Mouse (Mus musculus) neutrophil, adult 83 days (primary cell): ENCODE measurements around the gene Cnih1. TPM values are rescaled to one million over a fixed set of nuclear protein-coding genes. Genes with fewer than 3 reads are reported as not detected.

Source experiments
- total RNA-seq, 2 experiments: library from RNA; stranded (reverse); gene quantifications; one replicate each; pipeline ENCODE4 v1.2.4; 2023

Gene Cnih1
- 10 to 100 TPM; 24.2 to 27.7 TPM for total RNA-seq

GRCm38 (mm10) chr14:46787787-46788504 is at the start of gene Cnih1:
TSS of gene Cnih1 (minus strand) at chr14:46788411.

DNA sequence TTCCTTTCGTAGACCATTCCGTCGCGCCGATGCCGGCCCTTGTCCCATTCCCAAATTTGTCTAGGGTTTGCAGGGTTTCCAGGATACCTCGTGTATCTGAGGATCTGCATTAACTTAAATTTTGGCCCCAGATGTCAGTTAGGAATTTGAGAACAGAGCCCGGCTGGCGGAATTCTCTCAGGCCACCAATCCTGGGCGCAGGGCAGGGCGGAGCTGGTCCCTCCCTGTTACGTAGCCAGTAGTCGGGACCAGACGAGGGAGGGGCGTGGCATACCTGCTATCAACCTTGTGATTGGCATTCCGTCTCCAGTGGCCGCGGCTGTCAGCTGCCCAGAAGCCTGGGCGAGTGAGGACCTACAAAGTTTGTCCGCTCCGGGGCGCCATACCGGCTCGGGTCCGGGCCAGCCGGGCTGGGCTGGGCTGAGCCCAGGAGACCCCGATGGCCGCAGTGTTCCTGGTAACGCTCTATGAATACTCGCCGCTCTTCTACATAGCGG is 43.7 kb upstream of the Cnih1 start, which contains the start of gene Cgrrf1:
Gene Cgrrf1, plus strand, starts transcription at position 289 of the 497 bp plus-strand sequence.

DNA sequence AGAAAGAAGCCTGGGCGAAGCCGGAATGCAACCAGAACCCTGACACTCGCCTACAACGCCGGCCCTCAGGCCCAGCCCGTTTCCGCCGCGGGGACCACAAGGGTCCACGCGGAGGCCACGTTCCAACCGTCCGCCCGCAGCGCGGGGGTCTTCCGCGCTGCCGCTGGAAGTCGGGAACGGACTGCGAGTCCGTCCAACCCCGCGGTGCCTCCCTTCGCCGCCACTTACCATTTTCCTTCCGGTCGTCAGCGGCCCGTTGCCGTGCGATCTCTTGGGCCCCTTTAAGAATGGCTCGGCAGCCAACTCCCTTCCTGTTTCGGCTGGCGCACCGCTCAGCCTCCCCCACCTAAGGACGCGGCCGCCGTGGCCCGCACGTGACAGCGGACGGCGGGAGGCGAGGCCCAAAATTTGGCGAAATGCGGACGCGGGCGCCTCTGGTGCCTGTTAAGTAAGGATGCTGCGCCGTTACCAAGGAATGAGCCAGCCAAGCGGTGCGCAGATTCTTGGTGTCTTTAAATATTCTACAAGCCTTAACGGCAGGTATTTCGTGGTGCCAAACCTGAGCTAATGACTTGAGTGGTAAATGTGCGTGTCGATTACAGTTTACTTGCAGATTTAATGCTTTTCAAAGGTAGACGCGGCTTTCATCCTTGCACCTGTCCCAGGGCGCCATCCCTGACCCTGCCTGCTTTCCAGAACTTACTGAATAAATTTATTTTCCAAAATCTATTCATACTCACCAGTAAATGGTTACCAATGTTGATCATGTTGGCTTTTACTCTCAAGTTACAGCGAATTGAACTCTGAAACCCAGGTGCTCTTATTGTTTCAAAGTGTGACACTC is 33.9 kb upstream of the Cnih1 start, which contains the start of gene Gmfb:
Gene Gmfb, minus strand, starts transcription at position 370 of the 844 bp plus-strand sequence.

DNA sequence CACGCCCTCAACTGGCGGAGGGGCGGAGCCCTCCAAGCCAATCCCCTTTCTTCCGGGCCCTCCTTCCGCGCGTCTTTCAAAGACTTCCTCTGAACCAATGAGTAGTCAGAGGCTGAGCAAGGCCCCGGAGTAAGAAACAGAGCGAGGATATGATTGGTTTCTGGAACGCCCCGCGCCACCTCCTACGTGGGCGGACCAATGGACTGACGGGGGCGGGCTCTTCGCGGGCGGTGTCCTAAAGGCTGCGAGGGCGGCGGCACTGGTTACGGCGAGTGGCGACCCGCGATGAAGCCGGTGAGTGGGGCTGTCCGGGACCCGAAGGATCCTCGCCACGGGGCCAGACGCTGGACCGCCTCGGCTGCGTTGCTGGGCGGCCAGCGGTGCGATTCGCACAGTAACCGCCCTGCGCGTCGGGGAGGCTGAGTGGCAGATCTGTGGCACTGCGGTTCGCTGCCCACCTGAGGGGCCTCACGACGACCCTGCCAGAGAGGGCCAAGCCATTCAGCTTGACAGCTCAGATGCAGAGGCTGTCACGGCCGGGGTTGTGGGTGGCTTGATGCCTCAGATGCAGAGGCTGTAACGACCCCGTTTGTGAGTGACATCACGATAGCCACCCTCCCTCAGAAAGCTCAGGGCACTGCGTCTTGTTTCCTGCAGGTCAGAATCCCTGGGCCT is 27.7 kb downstream of the Cnih1 start, which contains the start of gene Cdkn3:
Gene Cdkn3, plus strand, starts transcription at position 187 of the 675 bp plus-strand sequence.

Other genes starting within 250 kb of the Cnih1 start
- gene Cdkn3, start 27.9 kb downstream of the Cnih1 start, total RNA-seq = 10 to 100 TPM; 49.0 to 51.4 TPM
- gene Gmfb, start 33.8 kb upstream of the Cnih1 start, total RNA-seq = 10 to 100 TPM; 62.9 to 69.8 TPM
- 10 to 100 TPM; 20.0 to 25.4 TPM for gene Cgrrf1, start 43.7 kb upstream of the Cnih1 start, total RNA-seq
- gene Samd4, start 94.4 kb upstream of the Cnih1 start, total RNA-seq = 1 to 10 TPM in 1 of 2 experiments, under 1 TPM in 1; 0.60 to 1.2 TPM